Mouse (Mus musculus): ENCODE results near the gene Pla2r1. TPM values are rescaled to one million over a fixed set of nuclear protein-coding genes. Genes with fewer than 3 reads are reported as not detected.
A peak's percentile ranks its signal among the peaks of the same experiment; 100 is the strongest.

Pla2r1 gene
- polyA plus RNA-seq (2015; fragmentation: Nextera tagmentation; extraction: Ambion mirVana) = 1.7 and 1.9 TPM in 2 replicates

DNA sequence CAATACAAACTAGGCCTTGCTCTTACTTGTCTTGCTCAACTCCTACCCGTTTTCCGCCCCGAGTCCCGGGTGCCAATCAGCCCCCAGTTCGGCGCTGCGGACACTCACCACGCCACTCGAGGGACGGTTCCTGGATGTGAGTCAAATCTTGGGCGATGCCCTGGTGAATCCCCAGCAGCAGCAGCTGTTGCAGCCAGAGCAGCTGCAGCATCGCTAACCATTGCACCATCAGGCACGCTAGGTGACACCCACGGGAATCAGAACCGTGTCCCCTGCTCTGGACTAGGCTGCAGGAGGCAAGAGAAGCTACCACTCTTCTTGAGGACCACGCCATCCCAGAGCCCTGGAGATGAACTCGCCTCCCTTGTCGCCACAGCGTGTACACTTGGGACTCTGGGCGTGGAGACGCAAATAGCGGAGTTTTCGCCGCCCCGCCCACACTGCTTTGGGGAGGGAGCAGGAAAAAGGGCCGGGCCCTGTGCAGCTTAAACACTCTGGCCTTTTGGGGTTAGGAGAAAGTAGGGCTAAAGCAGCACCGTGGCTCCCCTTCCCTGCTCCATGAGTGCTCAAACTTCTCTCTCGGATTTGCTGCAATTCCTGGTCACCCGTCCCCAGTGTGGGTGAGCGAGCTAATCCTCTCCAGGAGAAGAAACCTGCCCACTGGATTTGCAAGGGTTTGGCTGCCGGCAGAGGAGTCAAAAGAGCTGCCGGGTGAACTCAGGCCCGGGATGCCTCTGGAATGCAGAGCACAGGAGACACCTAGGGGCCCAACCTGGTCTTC is at the start of gene Pla2r1:
Pla2r1 (minus strand) TSS at position 407 of the 781 bp plus-strand sequence.
- WGBS = 6% methylated on average over 33 of the region's 33 CpGs
- peak within 1 kb of the TSS; percentile 47 for H3K4me3 ChIP-seq (replicated peaks)
- peak; percentile 67 for ATAC-seq (ENCODE audit: insufficient read depth, low FRiP score, low read depth)
- H3K27me3 ChIP-seq (replicated peaks) = no peaks in the 10 kb centered on the region
- peaks cover 10% of the 10 kb centered on the region; the same call in 1 of the 2 replicates for H3K4me1 ChIP-seq
- 0 out of 2 replicates have a peak within 1 kb of the TSS, but pooled peaks have one; percentile 6 for H3K9ac ChIP-seq
- H3K36me3 ChIP-seq = no peaks in the 10 kb centered on the region
- H3K27ac ChIP-seq = no peak within 1 kb of the TSS
- H3K4me2 ChIP-seq = peak within 1 kb of the TSS; percentile 91
- H3K9me3 ChIP-seq = no peaks in the 10 kb centered on the region

GRCm38 (mm10) chr2:60601326-60601725 is 48.2 kb upstream of the Pla2r1 start:
- Histone ChIP-seq H3K27ac (no peak overlapping the region), H3K27me3 (replicated peaks) (no peaks in the 10 kb centered on the region), H3K9me3 (no peaks in the 10 kb centered on the region), H3K4me1 (no peaks in the 10 kb centered on the region), H3K4me3 (replicated peaks) (no peak overlapping the region), H3K4me2 (no peak overlapping the region), H3K36me3 (no peaks in the 10 kb centered on the region), H3K9ac (no peak overlapping the region)
- 70% methylated on average over 2 of the region's 2 CpGs for WGBS
- ATAC-seq (ENCODE audit: insufficient read depth, low FRiP score, low read depth) = no peak

DNA sequence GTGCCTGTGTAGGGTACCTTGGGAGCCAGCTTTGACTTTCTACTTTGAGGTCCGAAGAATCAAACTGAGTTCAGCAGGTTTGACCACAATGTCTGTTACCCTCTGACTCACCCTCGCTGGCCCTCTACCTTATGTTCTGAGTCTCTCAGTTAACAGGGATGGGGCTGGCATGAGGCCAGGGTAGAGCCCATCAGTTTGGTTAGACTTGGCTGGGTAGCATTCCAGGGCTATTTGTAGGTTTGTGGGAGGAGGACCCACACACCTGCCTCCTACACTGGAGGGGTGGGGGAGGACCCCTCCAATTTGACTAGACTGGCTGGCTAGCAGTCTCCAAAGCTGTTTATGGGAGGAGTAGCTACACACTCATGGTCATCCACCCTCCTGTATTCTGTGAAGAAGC is 47.8 kb upstream of the Pla2r1 start:
- Histone ChIP-seq H3K36me3 (no peaks in the 10 kb centered on the region), H3K9me3 (no peaks in the 10 kb centered on the region), H3K4me2 (no peak overlapping the region), H3K9ac (no peak overlapping the region), H3K27ac (no peak overlapping the region), H3K4me1 (no peaks in the 10 kb centered on the region), H3K27me3 (replicated peaks) (no peaks in the 10 kb centered on the region), H3K4me3 (replicated peaks) (no peak overlapping the region)
- 80% methylated on average over 2 of the region's 2 CpGs for WGBS
- no peak for ATAC-seq (ENCODE audit: insufficient read depth, low FRiP score, low read depth)

DNA sequence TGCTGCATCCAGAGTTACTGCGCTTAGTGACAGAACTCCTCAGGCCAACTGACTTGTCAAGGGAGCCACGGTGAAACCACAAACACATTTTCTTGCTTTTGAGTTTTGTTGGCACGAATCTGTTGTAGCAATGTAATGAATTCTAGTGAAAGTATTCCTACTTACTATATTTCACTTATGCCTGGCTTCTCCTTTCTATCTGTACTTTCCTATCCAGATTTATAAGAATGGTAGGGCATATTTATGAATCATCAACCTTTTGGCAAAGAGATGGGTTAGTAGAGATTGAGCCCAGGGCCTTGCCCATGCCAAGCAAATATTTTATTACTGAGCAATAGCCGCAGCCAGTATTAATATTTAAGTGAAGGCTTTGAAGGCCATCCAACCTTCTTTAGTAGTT is 30.3 kb upstream of the Pla2r1 start:
- Histone ChIP-seq H3K27ac (no peak overlapping the region), H3K4me2 (no peak overlapping the region), H3K27me3 (replicated peaks) (no peaks in the 10 kb centered on the region), H3K4me1 (no peaks in the 10 kb centered on the region), H3K9ac (no peak overlapping the region), H3K4me3 (replicated peaks) (no peak overlapping the region), H3K36me3 (no peaks in the 10 kb centered on the region), H3K9me3 (no peaks in the 10 kb centered on the region)
- WGBS = 81% methylated on average over 4 of the region's 4 CpGs
- ATAC-seq (ENCODE audit: insufficient read depth, low FRiP score, low read depth) = no peak

DNA sequence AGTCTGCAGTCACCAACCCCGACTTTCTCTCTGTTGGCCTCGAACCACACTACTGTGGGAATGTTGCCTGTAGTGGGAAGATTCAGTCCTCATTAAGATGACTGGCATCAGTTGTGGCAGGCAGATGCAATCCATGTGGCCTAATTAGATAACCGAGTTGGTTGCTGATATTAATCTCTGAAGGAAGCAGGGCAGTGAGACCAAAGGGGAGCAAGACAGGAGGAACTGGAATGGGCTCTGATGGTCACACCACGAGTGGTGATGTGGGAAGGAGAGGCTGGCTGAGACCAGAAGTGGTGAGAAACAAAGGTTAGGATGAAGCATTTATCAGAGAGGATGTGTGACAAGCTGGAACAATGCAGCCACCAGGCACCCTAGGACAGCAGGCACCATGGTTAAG is 1.5 kb upstream of the Pla2r1 start:
- Histone ChIP-seq H3K36me3 (no peaks in the 10 kb centered on the region), H3K9ac (no peak overlapping the region), H3K27me3 (replicated peaks) (no peaks in the 10 kb centered on the region), H3K27ac (no peak overlapping the region), H3K4me3 (replicated peaks) (no peak overlapping the region), H3K4me2 (no peak overlapping the region), H3K4me1 (peaks cover 10% of the 10 kb centered on the region; the same call in 1 of the 2 replicates), H3K9me3 (no peaks in the 10 kb centered on the region)
- 70% methylated on average over 4 of the region's 4 CpGs for WGBS
- ATAC-seq (ENCODE audit: insufficient read depth, low FRiP score, low read depth) = no peak

DNA sequence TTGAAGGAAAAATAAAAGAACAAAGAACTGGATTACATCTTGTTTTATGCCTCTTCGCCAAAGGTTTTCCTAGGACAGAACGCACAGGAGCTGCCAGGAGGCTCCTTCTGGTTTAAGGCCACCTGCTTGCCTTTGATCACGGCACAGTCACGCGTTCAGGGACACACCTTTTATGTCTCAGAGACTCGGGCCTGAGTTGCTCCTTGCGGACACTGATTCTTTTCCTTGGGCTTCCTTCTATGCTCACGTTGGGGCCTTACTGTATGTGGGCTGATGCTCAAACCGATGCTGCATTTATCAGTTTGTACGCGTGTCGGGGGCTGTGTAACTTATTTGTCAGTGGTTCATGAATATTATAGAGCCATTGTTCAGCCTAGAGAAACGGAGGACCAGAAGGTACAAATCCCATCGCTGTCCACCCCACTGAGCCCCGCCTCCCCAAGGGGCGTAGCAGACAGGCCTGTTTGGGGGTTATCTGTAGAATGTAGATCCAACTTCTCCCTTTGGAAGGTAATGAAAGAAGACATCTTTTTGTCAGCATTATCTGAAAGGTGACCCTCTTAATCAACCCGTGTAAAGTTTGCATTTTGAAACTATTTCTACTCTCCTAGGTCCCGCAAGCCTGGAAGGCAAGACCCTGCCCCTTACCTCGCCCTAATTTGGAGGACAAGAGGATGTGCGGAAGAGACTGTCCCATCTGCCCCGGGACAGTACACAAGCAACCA is 769 bp downstream of the Pla2r1 start:
- Histone ChIP-seq H3K4me1 (peaks cover 10% of the 10 kb centered on the region; the same call in 1 of the 2 replicates), H3K9ac (no peak overlapping the region), H3K9me3 (no peaks in the 10 kb centered on the region), H3K4me3 (replicated peaks) (peak overlapping the region; percentile 47), H3K27me3 (replicated peaks) (no peaks in the 10 kb centered on the region), H3K4me2 (peak overlapping the region; percentile 91), H3K27ac (no peak overlapping the region), H3K36me3 (no peaks in the 10 kb centered on the region)
- ATAC-seq (ENCODE audit: insufficient read depth, low FRiP score, low read depth) = no peak
- WGBS = 40% methylated on average over 21 of the region's 21 CpGs

DNA sequence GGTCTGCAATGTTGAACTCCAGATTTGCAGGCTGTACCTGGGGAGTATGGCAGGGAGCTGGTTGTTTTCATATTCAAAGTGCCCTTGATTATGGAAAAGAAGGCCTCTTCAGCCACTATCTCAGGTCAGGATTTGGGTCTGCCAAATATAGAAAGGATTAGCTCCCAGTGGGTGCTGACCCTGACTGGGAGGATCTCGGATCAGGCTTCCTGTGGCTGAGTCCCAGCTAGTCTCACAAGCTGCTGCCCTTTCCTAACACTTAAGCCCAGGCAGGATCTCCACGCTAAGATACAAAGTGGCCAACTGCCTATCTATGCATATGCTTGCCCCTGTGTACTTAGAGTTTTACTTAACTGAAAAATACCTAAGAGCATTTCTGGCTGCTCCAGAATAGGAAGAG is 1.4 kb downstream of the Pla2r1 start:
- ATAC-seq (ENCODE audit: insufficient read depth, low FRiP score, low read depth) = no peak
- H3K9me3 ChIP-seq = no peaks in the 10 kb centered on the region
- no peak overlapping the region for H3K4me2 ChIP-seq
- H3K36me3 ChIP-seq = no peaks in the 10 kb centered on the region
- peaks cover 10% of the 10 kb centered on the region; the same call in 1 of the 2 replicates for H3K4me1 ChIP-seq
- H3K4me3 ChIP-seq (replicated peaks) = no peak overlapping the region
- H3K27me3 ChIP-seq (replicated peaks) = no peaks in the 10 kb centered on the region
- H3K27ac ChIP-seq = no peak overlapping the region
- H3K9ac ChIP-seq = no peak overlapping the region
- 59% methylated on average over 2 of the region's 2 CpGs for WGBS

DNA sequence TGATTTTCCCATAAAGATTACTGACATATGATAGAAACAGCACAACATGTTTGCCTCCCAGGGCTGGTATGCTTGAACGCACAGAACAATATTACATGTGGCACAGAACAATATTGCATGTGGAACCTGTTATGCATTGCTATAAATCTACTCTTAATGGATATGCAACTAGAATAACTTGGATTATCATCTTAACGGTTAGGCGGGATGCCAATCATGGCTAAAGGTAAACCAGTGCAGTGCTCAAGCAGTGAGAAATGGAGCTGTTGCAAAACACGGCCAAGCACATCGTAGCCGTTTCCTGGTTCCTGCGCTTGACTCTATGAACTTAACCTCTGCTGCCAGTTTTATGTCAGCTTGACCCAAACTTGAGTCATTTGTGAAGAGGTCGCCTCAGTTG is 2.6 kb downstream of the Pla2r1 start:
- 91% methylated on average over 8 of the region's 8 CpGs for WGBS
- no peak for ATAC-seq (ENCODE audit: insufficient read depth, low FRiP score, low read depth)
- H3K4me2 ChIP-seq = no peak overlapping the region

DNA sequence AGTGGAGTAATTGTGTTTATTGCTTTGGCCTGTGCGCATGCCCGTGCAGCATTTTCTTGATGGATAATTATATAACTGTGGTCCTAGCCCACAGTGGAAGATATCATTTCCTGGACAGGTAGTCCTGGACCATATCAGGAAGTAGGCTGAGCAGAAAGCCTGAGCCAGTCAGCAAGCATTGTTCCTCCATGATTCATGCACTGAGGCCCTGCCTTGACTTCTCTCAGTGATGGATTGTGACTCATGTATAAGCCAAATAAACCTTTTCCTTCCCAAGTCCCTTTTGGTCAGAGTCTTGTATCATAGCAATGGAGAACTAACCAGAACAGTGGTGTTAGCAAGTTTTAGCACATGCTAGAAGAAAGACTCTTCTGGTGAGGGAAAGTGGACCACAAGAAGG is 3.3 kb downstream of the Pla2r1 start:
- H3K4me3 ChIP-seq (replicated peaks) = no peak overlapping the region
- no peaks in the 10 kb centered on the region for H3K36me3 ChIP-seq
- H3K9ac ChIP-seq = no peak overlapping the region
- no peaks in the 10 kb centered on the region for H3K9me3 ChIP-seq
- H3K27me3 ChIP-seq (replicated peaks) = no peaks in the 10 kb centered on the region
- peaks cover 10% of the 10 kb centered on the region; the same call in 1 of the 2 replicates for H3K4me1 ChIP-seq
- 75% methylated on average over 2 of the region's 2 CpGs for WGBS
- no peak for ATAC-seq (ENCODE audit: insufficient read depth, low FRiP score, low read depth)
- no peak overlapping the region for H3K27ac ChIP-seq
- H3K4me2 ChIP-seq = no peak overlapping the region

More for the DNA sequence above, 2.6 kb downstream of the Pla2r1 start:
- no peak overlapping the region for H3K27ac ChIP-seq
- no peak overlapping the region for H3K9ac ChIP-seq
- H3K4me1 ChIP-seq = peaks cover 10% of the 10 kb centered on the region; the same call in 1 of the 2 replicates
- H3K27me3 ChIP-seq (replicated peaks) = no peaks in the 10 kb centered on the region
- no peaks in the 10 kb centered on the region for H3K9me3 ChIP-seq
- no peak overlapping the region for H3K4me3 ChIP-seq (replicated peaks)
- no peaks in the 10 kb centered on the region for H3K36me3 ChIP-seq

DNA sequence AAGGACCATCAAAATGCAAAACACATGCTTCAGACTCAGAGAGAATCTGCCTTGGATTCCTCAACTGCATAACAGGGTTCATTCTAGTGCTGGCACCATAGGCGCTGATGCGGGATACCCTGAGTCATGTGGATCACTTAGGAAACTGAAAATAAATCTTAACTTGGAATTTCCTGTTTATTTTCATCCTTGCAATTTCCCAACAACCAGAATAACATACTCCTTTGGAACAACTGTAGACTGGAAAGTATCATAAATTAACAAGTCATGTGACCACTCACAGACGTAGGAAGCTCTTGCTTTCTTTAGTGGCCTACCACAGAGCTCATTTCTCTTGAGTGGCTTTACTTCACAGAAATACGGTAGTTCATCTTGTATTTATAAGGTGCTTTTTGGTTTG is 7.0 kb downstream of the Pla2r1 start:
- no peak overlapping the region for H3K9ac ChIP-seq
- no peaks in the 10 kb centered on the region for H3K27me3 ChIP-seq (replicated peaks)
- ATAC-seq (ENCODE audit: insufficient read depth, low FRiP score, low read depth) = no peak
- no peak overlapping the region for H3K27ac ChIP-seq
- H3K36me3 ChIP-seq = no peaks in the 10 kb centered on the region
- WGBS = 63% methylated on average over 4 of the region's 4 CpGs
- no peak overlapping the region for H3K4me3 ChIP-seq (replicated peaks)
- H3K4me1 ChIP-seq = no peaks in the 10 kb centered on the region
- H3K9me3 ChIP-seq = no peaks in the 10 kb centered on the region
- H3K4me2 ChIP-seq = no peak overlapping the region

DNA sequence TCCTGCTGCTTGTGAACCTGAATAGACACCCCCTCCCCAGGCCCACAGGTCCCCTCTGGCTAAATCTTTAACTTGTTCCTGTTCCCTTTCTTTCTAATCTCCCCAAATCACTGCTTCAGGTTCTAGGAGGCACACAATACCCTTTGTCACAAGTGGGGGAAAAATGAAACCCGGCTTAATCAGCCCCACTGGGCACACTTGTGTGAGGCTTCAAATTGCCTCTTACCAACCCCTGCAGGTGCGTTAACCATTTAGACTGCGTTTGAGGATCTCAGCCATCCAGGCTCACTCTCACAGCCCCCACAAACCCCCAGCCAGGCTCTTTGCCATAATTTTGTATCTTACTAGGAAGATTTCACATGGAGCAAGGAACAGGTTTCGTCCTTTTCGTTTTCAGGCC is 9.1 kb downstream of the Pla2r1 start:
- Histone ChIP-seq H3K36me3 (no peaks in the 10 kb centered on the region), H3K4me3 (replicated peaks) (no peak overlapping the region), H3K4me1 (no peaks in the 10 kb centered on the region), H3K9ac (no peak overlapping the region), H3K4me2 (no peak overlapping the region), H3K27ac (no peak overlapping the region), H3K27me3 (replicated peaks) (no peaks in the 10 kb centered on the region), H3K9me3 (no peaks in the 10 kb centered on the region)
- 52% methylated on average over 5 of the region's 5 CpGs for WGBS
- no peak for ATAC-seq (ENCODE audit: insufficient read depth, low FRiP score, low read depth)

DNA sequence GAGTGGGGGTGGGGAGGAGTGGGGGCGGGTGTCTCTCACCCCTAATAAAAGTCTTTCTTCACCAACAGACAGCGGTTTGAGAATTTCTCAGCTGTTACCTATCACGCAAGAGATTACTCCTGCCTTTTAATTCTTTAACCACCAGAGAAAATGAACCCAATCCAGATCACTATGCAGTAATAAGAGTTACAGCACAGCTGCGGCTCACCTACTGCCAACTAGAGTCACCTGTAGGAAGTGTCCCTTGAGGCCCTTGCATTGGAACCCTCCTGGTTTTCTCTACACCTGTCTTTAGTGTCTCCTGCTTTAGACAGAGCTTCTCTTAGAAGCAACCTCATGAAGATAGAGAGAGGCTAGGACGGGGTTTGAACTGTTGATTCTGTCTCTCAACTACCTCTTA is 11.4 kb downstream of the Pla2r1 start:
- no peak for ATAC-seq (ENCODE audit: insufficient read depth, low FRiP score, low read depth)
- H3K4me2 ChIP-seq = no peak overlapping the region
- H3K27ac ChIP-seq = no peak overlapping the region
- no peaks in the 10 kb centered on the region for H3K27me3 ChIP-seq (replicated peaks)
- no peak overlapping the region for H3K9ac ChIP-seq
- H3K4me3 ChIP-seq (replicated peaks) = no peak overlapping the region
- no peaks in the 10 kb centered on the region for H3K9me3 ChIP-seq
- no peaks in the 10 kb centered on the region for H3K36me3 ChIP-seq
- no peaks in the 10 kb centered on the region for H3K4me1 ChIP-seq
- WGBS = 38% methylated on average over 5 of the region's 5 CpGs

Data from stomach, embryonic 15.5 days (tissue).